Mouse (Mus musculus) retina, adult 2 months (tissue): ENCODE measurements at regions not wholly inside any gene's neighbourhood (a gene's known extent, or its start where the extent isn't known, plus 50 kb on each side); places are given as distances from the start of the nearest gene placed in this dataset.
"Not testable (repeated sequence)": the region's sequence is repeated elsewhere in the genome, so short reads cannot be mapped to it uniquely, and the experiment has no call there.

Experiments
- DNase-seq: peaks from one replicate; pipeline ENCODE4 v3.0.0-alpha.2; 2012; ENCODE audit warnings: low read depth, low spot score

GRCm38 (mm10) chr14:61756651-61757050 lies 149.4 kb downstream of the Kcnrg start:
- no peak for DNase-seq

GRCm38 (mm10) chr14:61757086-61757822 lies 150.0 kb downstream of the Kcnrg start:
- no peak for DNase-seq

GRCm38 (mm10) chr14:61757823-61758175 lies 150.5 kb downstream of the Kcnrg start:
- DNase-seq, result no peak

- no peak for DNase-seq
Observed at GRCm38 (mm10) chr14:61758586-61758985, 151.3 kb downstream of the Kcnrg start.

- not testable (repeated sequence) for DNase-seq
Observed at GRCm38 (mm10) chr14:61760176-61760575, 152.9 kb downstream of the Kcnrg start.

GRCm38 (mm10) chr14:61762076-61762475 lies 154.8 kb downstream of the Kcnrg start:
- DNase-seq, result no peak

- DNase-seq, result no peak
Observed at GRCm38 (mm10) chr14:61769881-61770280, 162.6 kb downstream of the Kcnrg start.

- DNase-seq, result no peak
Observed at GRCm38 (mm10) chr14:61774171-61774570, 166.9 kb downstream of the Kcnrg start.

- DNase-seq, result no peak
Observed at GRCm38 (mm10) chr14:61778618-61779017, 171.4 kb downstream of the Kcnrg start.

- no peak for DNase-seq
Observed at GRCm38 (mm10) chr14:61783206-61783605, 175.9 kb downstream of the Kcnrg start.

- no peak for DNase-seq
Observed at GRCm38 (mm10) chr14:61784609-61785008, 177.4 kb downstream of the Kcnrg start.

GRCm38 (mm10) chr14:61786031-61786430 lies 178.8 kb downstream of the Kcnrg start:
- no peak for DNase-seq

- DNase-seq, result no peak
Observed at GRCm38 (mm10) chr14:61787746-61788145, 180.5 kb downstream of the Kcnrg start.

GRCm38 (mm10) chr14:61788998-61789790 lies 181.9 kb downstream of the Kcnrg start:
- no peak for DNase-seq

- no peak for DNase-seq
Observed at GRCm38 (mm10) chr14:61795976-61796645, 188.9 kb downstream of the Kcnrg start.

- DNase-seq, result no peak
Observed at GRCm38 (mm10) chr14:61796671-61797070, 189.4 kb downstream of the Kcnrg start.

GRCm38 (mm10) chr14:61803421-61803925 lies 196.2 kb downstream of the Kcnrg start:
- DNase-seq, result no peak

GRCm38 (mm10) chr14:61805433-61805832 lies 198.2 kb downstream of the Kcnrg start:
- no peak for DNase-seq

GRCm38 (mm10) chr14:61808193-61808592 lies 200.9 kb downstream of the Kcnrg start:
- DNase-seq, result no peak

GRCm38 (mm10) chr14:61809716-61810437 lies 202.6 kb downstream of the Kcnrg start:
- no peak for DNase-seq

GRCm38 (mm10) chr14:61810836-61811235 lies 203.6 kb downstream of the Kcnrg start:
- DNase-seq, result no peak

- DNase-seq, result no peak
Observed at GRCm38 (mm10) chr14:61817711-61818110, 210.5 kb downstream of the Kcnrg start.
